Mouse (Mus musculus): ENCODE data around the gene Fbxl3. TPM values are rescaled to one million over a fixed set of nuclear protein-coding genes. Genes with fewer than 3 reads are reported as not detected.

Fbxl3 gene
- polyA plus RNA-seq, 1 experiment from 2014 or later, result 22.1 TPM

DNA sequence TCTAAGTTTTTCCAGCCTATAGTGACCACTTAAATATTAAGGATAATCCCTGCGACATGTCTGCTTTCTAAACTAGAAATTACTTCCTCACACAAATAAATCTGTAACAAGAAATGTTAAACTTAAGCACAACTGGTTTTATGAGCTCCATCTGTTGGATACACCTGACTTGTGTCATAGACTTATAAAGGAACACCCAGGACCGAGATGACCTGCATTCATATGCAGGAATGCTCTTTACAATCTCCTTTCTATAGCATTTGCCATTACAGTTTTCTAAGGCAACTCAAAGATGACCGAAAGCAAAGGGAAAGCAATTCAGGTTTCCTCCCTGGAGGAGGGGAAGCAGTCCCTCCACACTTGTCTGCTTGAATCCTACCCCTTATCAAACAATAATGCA, 6.1 kb downstream of the Fbxl3 start:
- H3K4me1 ChIP-seq (ENCODE audit: control insufficient read depth, insufficient read depth, low read length), result peaks cover 26% of the 10 kb centered on the region
- peaks cover 10% of the 10 kb centered on the region for H3K36me3 ChIP-seq (ENCODE audit: control insufficient read depth, insufficient read depth, low read length)
- WGBS, result 79% methylated on average over 3 of the region's 3 CpGs
- H3K27ac ChIP-seq (ENCODE audit: low read length), result no peak overlapping the region
- no peak for ATAC-seq
- no peak overlapping the region for H3K9ac ChIP-seq (ENCODE audit: low read depth, low read length)
- H3K4me2 ChIP-seq (ENCODE audit: low read length), result no peak overlapping the region
- H3K4me3 ChIP-seq (ENCODE audit: low read depth, low read length), result no peak overlapping the region
- H3K9me3 ChIP-seq (replicated peaks; ENCODE audit: control insufficient read depth, low read length, poor library complexity, severe bottlenecking), result no peaks in the 10 kb centered on the region
- no peaks in the 10 kb centered on the region for H3K27me3 ChIP-seq (ENCODE audit: control insufficient read depth, insufficient read depth, low read depth, low read length)

DNA sequence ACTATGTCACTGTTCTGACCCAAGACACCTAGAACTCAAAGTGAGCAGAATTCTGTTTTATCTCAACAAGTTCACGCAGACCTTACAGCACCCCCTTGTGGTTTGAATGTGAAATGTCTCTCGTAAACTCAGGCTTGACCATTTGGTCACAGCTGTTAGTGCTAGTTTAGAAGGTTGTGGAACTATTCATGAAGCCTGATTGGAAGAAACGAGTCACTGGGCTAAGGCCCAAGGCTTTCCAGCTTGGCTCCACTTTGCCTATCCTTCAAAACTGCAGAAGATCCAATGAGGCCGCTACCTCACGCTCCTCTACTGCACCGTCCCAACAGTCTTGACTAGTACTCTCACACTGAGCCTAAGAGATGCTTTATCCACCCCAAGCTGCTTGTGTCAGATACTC, 10.7 kb downstream of the Fbxl3 start:
- no peak overlapping the region for H3K4me2 ChIP-seq (ENCODE audit: low read length)

DNA sequence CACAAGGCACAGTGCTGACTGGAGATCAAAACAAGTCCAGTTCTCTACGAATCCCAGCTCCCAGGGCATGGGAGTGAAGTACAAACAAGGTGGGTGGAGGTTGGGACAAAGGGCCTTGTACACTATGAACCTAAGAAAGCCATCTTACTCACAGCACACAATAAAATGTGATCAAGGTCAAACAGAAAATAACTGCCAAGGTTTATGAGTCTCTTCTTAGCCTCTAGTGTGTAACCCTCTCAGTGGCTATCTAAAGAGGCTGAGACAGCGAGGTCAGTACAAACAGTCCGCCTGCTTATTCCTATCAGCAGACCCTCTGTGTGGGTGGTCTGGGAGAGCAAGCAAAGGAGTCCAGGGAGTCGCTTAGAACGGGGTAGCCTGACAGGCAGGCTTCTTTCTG, 11.5 kb downstream of the Fbxl3 start:
- Histone ChIP-seq H3K9ac (ENCODE audit: low read depth, low read length) (no peak overlapping the region), H3K4me1 (ENCODE audit: control insufficient read depth, insufficient read depth, low read length) (no peaks in the 10 kb centered on the region), H3K27me3 (ENCODE audit: control insufficient read depth, insufficient read depth, low read depth, low read length) (no peaks in the 10 kb centered on the region), H3K36me3 (ENCODE audit: control insufficient read depth, insufficient read depth, low read length) (peaks cover 25% of the 10 kb centered on the region), H3K27ac (ENCODE audit: low read length) (no peak overlapping the region), H3K4me2 (ENCODE audit: low read length) (no peak overlapping the region), H3K9me3 (replicated peaks; ENCODE audit: control insufficient read depth, low read length, poor library complexity, severe bottlenecking) (no peaks in the 10 kb centered on the region), H3K4me3 (ENCODE audit: low read depth, low read length) (no peak overlapping the region)
- no peak for ATAC-seq
- 89% methylated on average over 5 of the region's 5 CpGs for WGBS

More for the DNA sequence above, 10.7 kb downstream of the Fbxl3 start:
- peaks cover 20% of the 10 kb centered on the region for H3K36me3 ChIP-seq (ENCODE audit: control insufficient read depth, insufficient read depth, low read length)
- ATAC-seq, result no peak
- no peak overlapping the region for H3K4me3 ChIP-seq (ENCODE audit: low read depth, low read length)
- H3K27ac ChIP-seq (ENCODE audit: low read length), result no peak overlapping the region
- no peaks in the 10 kb centered on the region for H3K27me3 ChIP-seq (ENCODE audit: control insufficient read depth, insufficient read depth, low read depth, low read length)
- no peak overlapping the region for H3K9ac ChIP-seq (ENCODE audit: low read depth, low read length)
- H3K4me1 ChIP-seq (ENCODE audit: control insufficient read depth, insufficient read depth, low read length), result no peaks in the 10 kb centered on the region
- H3K9me3 ChIP-seq (replicated peaks; ENCODE audit: control insufficient read depth, low read length, poor library complexity, severe bottlenecking), result no peaks in the 10 kb centered on the region
- 73% methylated on average over 6 of the region's 6 CpGs for WGBS

DNA sequence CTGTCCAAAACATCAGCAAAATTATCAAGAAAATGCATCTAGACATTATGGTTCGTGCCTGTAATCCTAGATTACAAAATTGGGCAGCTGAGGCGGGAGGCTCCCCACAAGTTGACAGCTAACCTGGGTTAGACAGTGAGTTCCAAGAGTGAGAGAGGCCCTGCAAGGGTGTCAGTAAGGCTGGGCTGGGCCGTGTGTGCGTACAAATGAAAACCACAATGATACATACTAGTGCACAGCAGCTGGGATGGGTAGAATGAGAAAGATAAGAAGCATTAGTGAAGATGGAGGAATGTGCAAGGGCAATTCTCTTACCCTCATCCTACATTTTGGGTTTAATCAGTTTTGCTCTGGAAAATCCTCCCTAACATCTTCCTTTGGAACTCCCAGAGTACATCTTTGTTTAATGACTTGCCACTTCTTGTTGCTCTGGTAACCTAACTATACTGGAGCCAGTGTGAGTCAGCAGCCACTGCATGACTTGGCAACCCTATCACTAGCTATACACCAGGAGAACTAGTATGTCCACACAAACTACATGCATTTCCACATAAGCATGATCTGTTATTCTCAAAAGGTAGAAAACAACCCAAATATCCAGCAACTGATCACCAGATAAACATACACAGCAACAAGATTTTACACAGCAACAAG, 12.6 kb downstream of the Fbxl3 start:
- no peak for ATAC-seq
- Histone ChIP-seq H3K4me3 (ENCODE audit: low read depth, low read length) (no peak overlapping the region), H3K9ac (ENCODE audit: low read depth, low read length) (no peak overlapping the region), H3K4me1 (ENCODE audit: control insufficient read depth, insufficient read depth, low read length) (no peaks in the 10 kb centered on the region), H3K9me3 (replicated peaks; ENCODE audit: control insufficient read depth, low read length, poor library complexity, severe bottlenecking) (no peaks in the 10 kb centered on the region), H3K27ac (ENCODE audit: low read length) (no peak overlapping the region), H3K36me3 (ENCODE audit: control insufficient read depth, insufficient read depth, low read length) (peaks cover 25% of the 10 kb centered on the region), H3K4me2 (ENCODE audit: low read length) (no peak overlapping the region), H3K27me3 (ENCODE audit: control insufficient read depth, insufficient read depth, low read depth, low read length) (no peaks in the 10 kb centered on the region)
- WGBS, result 97% methylated on average over 4 of the region's 4 CpGs

DNA sequence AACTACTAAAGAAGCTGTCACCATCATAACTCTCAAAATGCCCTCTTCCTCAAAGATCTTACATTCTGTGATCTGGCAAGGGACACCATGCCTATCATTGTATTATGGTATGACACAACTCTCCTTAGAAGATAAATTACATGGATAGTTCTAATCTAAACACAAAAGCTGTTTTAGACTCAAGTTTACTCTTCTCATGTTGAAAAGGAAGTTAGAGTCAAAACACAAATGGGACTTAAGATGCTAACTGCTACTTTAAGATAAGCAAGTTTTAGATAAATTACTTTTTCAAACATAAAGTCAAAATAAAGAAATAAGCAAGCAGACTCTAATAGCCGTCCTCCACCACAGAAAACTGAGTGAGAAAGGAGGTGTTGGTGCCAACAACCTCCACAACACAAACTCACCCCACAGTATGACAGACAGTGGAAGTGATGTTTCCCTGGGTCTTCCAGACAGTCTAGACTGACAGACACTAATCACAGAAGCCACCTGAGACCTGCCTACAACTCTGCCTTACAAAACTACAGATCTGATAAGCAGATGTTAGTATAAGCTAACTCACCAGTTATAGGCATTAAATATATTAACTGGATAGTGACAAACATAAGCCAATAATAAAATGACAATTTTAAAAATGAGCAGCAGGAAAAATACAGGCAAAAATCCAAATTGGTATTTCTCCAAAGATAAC, 13.4 kb downstream of the Fbxl3 start:
- H3K27me3 ChIP-seq (ENCODE audit: control insufficient read depth, insufficient read depth, low read depth, low read length), result no peaks in the 10 kb centered on the region
- ATAC-seq, result no peak
- H3K9ac ChIP-seq (ENCODE audit: low read depth, low read length), result no peak overlapping the region
- H3K4me2 ChIP-seq (ENCODE audit: low read length), result no peak overlapping the region
- H3K9me3 ChIP-seq (replicated peaks; ENCODE audit: control insufficient read depth, low read length, poor library complexity, severe bottlenecking), result no peaks in the 10 kb centered on the region
- peaks cover 25% of the 10 kb centered on the region for H3K36me3 ChIP-seq (ENCODE audit: control insufficient read depth, insufficient read depth, low read length)
- H3K4me1 ChIP-seq (ENCODE audit: control insufficient read depth, insufficient read depth, low read length), result no peaks in the 10 kb centered on the region
- H3K27ac ChIP-seq (ENCODE audit: low read length), result no peak overlapping the region
- 85% methylated on average over 1 of the region's 1 CpGs for WGBS
- H3K4me3 ChIP-seq (ENCODE audit: low read depth, low read length), result no peak overlapping the region

DNA sequence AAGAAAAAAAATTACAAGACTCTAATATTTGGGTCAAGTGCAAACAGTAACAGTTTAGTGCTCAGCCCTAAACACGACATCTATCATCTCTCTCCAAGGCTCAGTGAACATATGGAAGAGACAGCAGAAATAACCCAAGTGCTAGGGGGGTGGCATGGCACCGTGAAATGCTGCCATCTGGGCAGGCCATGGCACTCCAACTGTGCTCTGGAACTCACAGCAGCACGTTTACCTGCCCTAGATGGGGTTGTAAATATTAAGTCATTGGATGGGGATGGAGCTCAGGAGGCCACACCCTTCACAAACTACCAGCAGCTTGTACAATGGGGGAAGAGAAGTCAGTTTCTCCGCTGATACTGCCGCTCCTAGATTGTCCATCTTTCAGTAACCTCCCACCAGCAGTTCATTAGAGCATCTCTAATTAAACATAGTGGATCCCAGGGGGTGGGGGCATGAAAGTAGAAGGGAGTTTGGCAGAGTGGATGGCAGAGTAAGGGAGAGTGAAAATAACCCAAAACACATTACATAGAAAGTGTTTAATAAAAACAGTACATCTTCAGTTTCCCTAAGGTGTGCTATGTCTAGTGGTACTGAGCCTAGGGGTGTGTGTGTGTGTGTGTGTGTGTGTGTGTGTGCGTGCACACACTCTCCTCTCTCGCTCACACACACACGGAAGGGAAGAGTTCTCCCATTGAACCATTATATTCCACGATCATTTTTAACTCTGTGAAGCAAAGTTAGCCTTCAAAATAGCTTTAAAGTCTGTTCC, 20.0 kb downstream of the Fbxl3 start:
- H3K27me3 ChIP-seq (ENCODE audit: control insufficient read depth, insufficient read depth, low read depth, low read length), result no peaks in the 10 kb centered on the region

DNA sequence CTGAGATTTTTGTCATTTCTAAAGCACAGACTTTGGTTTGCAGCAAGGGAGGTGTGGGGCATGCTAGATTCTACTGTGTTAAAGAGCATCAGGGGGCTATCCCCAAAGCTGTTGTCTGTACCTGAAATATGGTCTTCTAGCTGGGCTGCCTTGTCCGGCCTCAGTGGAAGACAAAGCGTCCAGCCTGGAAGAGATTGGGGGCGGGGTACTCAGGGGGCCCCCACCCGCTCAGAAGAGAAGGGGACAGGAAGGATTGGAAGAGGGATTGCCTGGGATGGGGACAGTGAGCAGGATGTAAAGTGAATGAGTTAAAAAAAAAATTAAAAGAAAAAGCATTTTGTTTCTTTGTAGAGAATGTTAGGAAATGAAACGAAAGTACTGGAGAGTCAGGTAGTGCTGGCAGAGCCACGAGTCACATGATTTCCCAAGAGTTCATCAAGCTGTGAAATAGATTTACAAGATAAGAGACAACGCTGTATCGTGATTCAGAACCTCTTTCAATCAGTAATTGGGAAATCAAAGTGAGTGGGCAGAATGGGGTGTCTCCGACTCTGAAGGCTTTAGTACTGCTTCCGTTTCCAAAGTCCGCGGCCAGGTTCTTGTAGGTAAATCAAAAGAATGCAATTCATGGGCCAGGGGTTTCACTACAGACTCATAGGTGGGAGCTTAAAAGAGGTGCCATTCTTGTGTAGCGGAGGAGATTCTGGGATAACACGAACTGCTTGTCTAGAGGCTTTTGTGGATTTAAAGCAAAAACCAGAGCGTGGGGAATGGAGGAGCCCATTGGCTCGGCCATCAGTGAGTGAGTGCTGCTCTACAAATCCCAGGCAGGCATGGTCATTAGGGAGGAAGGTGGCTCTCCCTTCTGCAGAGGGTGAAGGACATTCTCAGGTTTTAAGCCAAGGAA, 21.1 kb downstream of the Fbxl3 start:
- H3K4me2 ChIP-seq (ENCODE audit: low read length), result no peak overlapping the region
- no peak for ATAC-seq
- H3K9me3 ChIP-seq (replicated peaks; ENCODE audit: control insufficient read depth, low read length, poor library complexity, severe bottlenecking), result no peaks in the 10 kb centered on the region
- no peak overlapping the region for H3K9ac ChIP-seq (ENCODE audit: low read depth, low read length)
- H3K36me3 ChIP-seq (ENCODE audit: control insufficient read depth, insufficient read depth, low read length), result peaks cover 9% of the 10 kb centered on the region
- H3K27me3 ChIP-seq (ENCODE audit: control insufficient read depth, insufficient read depth, low read depth, low read length), result no peaks in the 10 kb centered on the region
- no peak overlapping the region for H3K27ac ChIP-seq (ENCODE audit: low read length)
- no peak overlapping the region for H3K4me3 ChIP-seq (ENCODE audit: low read depth, low read length)
- WGBS, result 84% methylated on average over 16 of the region's 16 CpGs
- no peaks in the 10 kb centered on the region for H3K4me1 ChIP-seq (ENCODE audit: control insufficient read depth, insufficient read depth, low read length)

More for the DNA sequence above, 20.0 kb downstream of the Fbxl3 start:
- Histone ChIP-seq H3K4me3 (ENCODE audit: low read depth, low read length) (no peak overlapping the region), H3K9me3 (replicated peaks; ENCODE audit: control insufficient read depth, low read length, poor library complexity, severe bottlenecking) (no peaks in the 10 kb centered on the region), H3K4me2 (ENCODE audit: low read length) (no peak overlapping the region), H3K4me1 (ENCODE audit: control insufficient read depth, insufficient read depth, low read length) (no peaks in the 10 kb centered on the region), H3K36me3 (ENCODE audit: control insufficient read depth, insufficient read depth, low read length) (peaks cover 9% of the 10 kb centered on the region), H3K27ac (ENCODE audit: low read length) (no peak overlapping the region), H3K9ac (ENCODE audit: low read depth, low read length) (no peak overlapping the region)
- 83% methylated on average over 9 of the region's 9 CpGs for WGBS
- ATAC-seq, result no peak

DNA sequence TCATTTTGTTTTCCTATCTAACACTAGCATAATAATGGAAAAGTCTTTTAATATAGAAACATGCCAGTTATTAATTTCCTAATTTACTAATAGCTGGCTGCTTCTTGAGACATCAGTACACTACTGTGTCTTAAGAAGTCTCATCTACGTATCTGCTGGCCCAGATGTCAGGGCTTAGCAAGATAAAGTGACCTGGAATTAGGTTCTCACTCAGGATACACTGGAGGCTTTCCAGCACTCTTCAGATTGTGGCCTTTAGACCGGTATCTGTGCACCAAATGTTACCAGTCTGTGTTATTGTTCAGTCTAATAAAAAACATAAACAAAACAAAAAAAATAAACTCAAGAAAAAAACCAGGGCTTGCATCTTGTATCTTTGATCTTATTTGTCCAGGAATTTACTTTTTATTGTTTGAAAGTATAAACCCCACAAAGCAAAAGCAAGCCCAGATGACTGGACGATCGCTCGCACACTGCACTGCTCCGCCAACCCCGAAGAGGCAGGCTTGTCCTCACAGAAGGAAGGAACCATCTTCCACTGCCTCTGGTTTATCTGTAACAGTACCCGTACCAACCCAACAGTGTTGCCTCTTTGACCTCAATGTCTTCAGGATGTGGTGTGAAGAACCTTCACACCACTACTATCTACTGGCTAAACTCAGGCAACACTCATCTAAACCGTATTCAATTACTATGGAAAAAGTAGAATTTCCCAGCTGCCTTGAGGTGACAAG, 21.9 kb downstream of the Fbxl3 start:
- Histone ChIP-seq H3K27me3 (ENCODE audit: control insufficient read depth, insufficient read depth, low read depth, low read length) (no peaks in the 10 kb centered on the region), H3K9ac (ENCODE audit: low read depth, low read length) (no peak overlapping the region), H3K9me3 (replicated peaks; ENCODE audit: control insufficient read depth, low read length, poor library complexity, severe bottlenecking) (no peaks in the 10 kb centered on the region), H3K4me2 (ENCODE audit: low read length) (no peak overlapping the region), H3K4me3 (ENCODE audit: low read depth, low read length) (no peak overlapping the region), H3K27ac (ENCODE audit: low read length) (no peak overlapping the region), H3K36me3 (ENCODE audit: control insufficient read depth, insufficient read depth, low read length) (peaks cover 7% of the 10 kb centered on the region; the same call in 1 of the 2 replicates), H3K4me1 (ENCODE audit: control insufficient read depth, insufficient read depth, low read length) (no peaks in the 10 kb centered on the region)
- 95% methylated on average over 9 of the region's 9 CpGs for WGBS
- no peak for ATAC-seq

Measured in midbrain, embryonic 16.5 days (tissue).